Mouse (Mus musculus): ENCODE measurements around the gene D1Ertd622e.

DNA sequence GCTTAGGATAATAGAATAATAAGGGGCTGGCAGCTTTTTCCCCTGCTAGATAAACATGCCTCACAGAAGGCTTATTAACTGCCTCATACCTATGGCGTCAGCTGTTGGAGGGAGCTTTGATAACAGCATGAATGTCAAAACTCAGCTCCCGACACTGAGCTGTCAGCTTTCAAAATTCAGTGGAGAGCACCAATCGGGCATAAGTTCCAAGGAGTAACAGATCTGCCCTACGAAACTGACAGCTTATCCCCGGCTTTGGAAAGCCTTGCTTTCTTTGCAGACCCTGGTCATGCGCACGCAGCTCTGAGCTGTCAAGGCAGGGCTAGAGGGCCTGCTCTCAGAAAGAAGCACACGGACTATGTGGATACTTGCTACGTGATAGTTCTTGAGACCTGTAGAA is 91.1 kb downstream of the D1Ertd622e start:
- TF ChIP-seq EP300 (IDR thresholded peaks at IDR 0.05): no peak
- TF ChIP-seq CTCF (IDR thresholded peaks at IDR 0.05): no peak

Measured in lung, postnatal 0 days (tissue).